ENCODE assay signal across 13 mouse cellular contexts in the genomic region with DNA sequence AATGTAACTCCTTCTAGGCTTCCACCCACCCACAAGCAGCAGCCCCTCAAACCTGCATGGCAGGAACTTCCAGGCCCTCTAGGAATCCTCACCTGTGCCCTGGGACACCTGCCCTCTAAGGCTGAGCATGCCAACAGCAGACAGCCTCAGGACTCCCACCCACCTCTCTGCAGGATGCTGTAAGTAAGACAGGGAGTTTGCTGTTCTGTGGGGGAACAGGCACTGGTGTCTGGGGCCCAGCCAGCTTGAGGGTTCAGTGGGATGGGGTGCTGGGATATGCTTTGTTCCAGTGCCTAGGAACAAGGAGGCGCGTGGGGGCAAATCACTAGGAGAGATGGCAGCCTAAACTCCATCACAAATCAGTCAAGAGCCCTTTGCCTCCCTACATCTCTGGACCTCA. TPM values are rescaled to one million over a fixed set of nuclear protein-coding genes. Genes with fewer than 3 reads are reported as not detected.
DNase-seq lines count a peak whose midpoint lies in the region; ATAC-seq and TF ChIP-seq lines count a peak whose summit lies in the region.
"Had no signal": no experiment of that assay in that cellular context is flagged by ENCODE, and none has a peak within 500 bp of the region (broad histone marks: within the 10 kb centered on the region; RNA-seq: fewer than 3 reads in every experiment).

No protein-coding gene starts in this region.

- H3K36me3 ChIP-seq in hindbrain, embryonic 10.5 days: peaks cover 31% of the 10 kb centered on the region
- H3K36me3 ChIP-seq in hindbrain, embryonic 16.5 days (ENCODE audit: control insufficient read depth, insufficient read depth, low read length): no peaks in the 10 kb centered on the region
- peaks cover 2% of the 10 kb centered on the region; the same call in 1 of the 2 replicates for H3K36me3 ChIP-seq in midbrain, embryonic 11.5 days (ENCODE audit: control insufficient read depth, insufficient read depth, low read length)
- no peaks in the 10 kb centered on the region for H3K36me3 ChIP-seq in midbrain, postnatal 0 days (ENCODE audit: insufficient read depth, low read length)
- peaks cover 12% of the 10 kb centered on the region for H3K36me3 ChIP-seq in forebrain, embryonic 12.5 days (replicated peaks)
- peaks cover 9% of the 10 kb centered on the region for H3K36me3 ChIP-seq in stomach, embryonic 15.5 days

- H3K27ac ChIP-seq in hindbrain, embryonic 10.5 days: peak overlapping the region; percentile 78
- H3K27ac ChIP-seq in hindbrain, embryonic 16.5 days (ENCODE audit: low read depth, low read length): no peak overlapping the region
- peak overlapping the region; percentile 77 for H3K27ac ChIP-seq in midbrain, embryonic 11.5 days (ENCODE audit: low read depth, low read length)
- H3K27ac ChIP-seq in midbrain, postnatal 0 days (ENCODE audit: low read depth, low read length): no peak overlapping the region
- H3K27ac ChIP-seq in forebrain, embryonic 12.5 days: peak overlapping the region; percentile 75
- H3K27ac ChIP-seq in stomach, embryonic 15.5 days: 0 out of 2 replicates have a peak overlapping the region, but pooled peaks have one; percentile 6
- H3K27ac ChIP-seq: heart, embryonic 15.5 days; hindbrain, embryonic 12.5 days had no signal

- no peak overlapping the region for H3K9ac ChIP-seq in hindbrain, embryonic 16.5 days (ENCODE audit: low read depth, low read length)
- H3K9ac ChIP-seq in midbrain, embryonic 11.5 days (ENCODE audit: low read length): peak overlapping the region; percentile 40; the same call in 1 of the 2 replicates
- H3K9ac ChIP-seq in midbrain, postnatal 0 days (replicated peaks; ENCODE audit: low read length, poor library complexity, severe bottlenecking): no peak overlapping the region
- H3K9ac ChIP-seq in forebrain, embryonic 12.5 days: no peak overlapping the region
- no peak overlapping the region for H3K9ac ChIP-seq in stomach, embryonic 15.5 days
- H3K9ac ChIP-seq: heart, embryonic 15.5 days had no signal

- H3K27me3 ChIP-seq in hindbrain, embryonic 10.5 days (ENCODE audit: insufficient read depth, poor library complexity, severe bottlenecking): peaks cover 19% of the 10 kb centered on the region
- H3K27me3 ChIP-seq in hindbrain, embryonic 16.5 days (replicated peaks; ENCODE audit: control insufficient read depth, insufficient read depth, low read length): peaks cover 51% of the 10 kb centered on the region
- no peaks in the 10 kb centered on the region for H3K27me3 ChIP-seq in midbrain, embryonic 11.5 days (ENCODE audit: control insufficient read depth, insufficient read depth, low read length)
- peaks cover 3% of the 10 kb centered on the region; the same call in 1 of the 2 replicates for H3K27me3 ChIP-seq in midbrain, postnatal 0 days (ENCODE audit: insufficient read depth, low read length)
- H3K27me3 ChIP-seq in forebrain, embryonic 12.5 days: peaks cover 98% of the 10 kb centered on the region
- no peaks in the 10 kb centered on the region for H3K27me3 ChIP-seq in stomach, embryonic 15.5 days (replicated peaks)
- H3K27me3 ChIP-seq: heart, embryonic 15.5 days had no signal

- no peak for DNase-seq in hindbrain, embryonic 10.5 days (ENCODE audit: low spot score)
- peak; percentile 83 for DNase-seq in midbrain, embryonic 11.5 days (ENCODE audit: low spot score, missing footprints)
- DNase-seq in midbrain, postnatal 0 days (ENCODE audit: low spot score): no peak
- no peak for DNase-seq in embryo, embryonic 10 days (ENCODE audit: low spot score)
- DNase-seq: B cell, adult 2 months; cerebellum, postnatal 14 days; thymus, adult 18-20 months had no signal

- no peaks in the 10 kb centered on the region for H3K9me3 ChIP-seq in hindbrain, embryonic 10.5 days
- no peaks in the 10 kb centered on the region for H3K9me3 ChIP-seq in hindbrain, embryonic 16.5 days (ENCODE audit: control insufficient read depth, low read length)
- no peaks in the 10 kb centered on the region for H3K9me3 ChIP-seq in midbrain, embryonic 11.5 days (ENCODE audit: control insufficient read depth, low read length)
- H3K9me3 ChIP-seq in midbrain, postnatal 0 days (ENCODE audit: low read length): no peaks in the 10 kb centered on the region
- H3K9me3 ChIP-seq in forebrain, embryonic 12.5 days: no peaks in the 10 kb centered on the region
- H3K9me3 ChIP-seq in stomach, embryonic 15.5 days: no peaks in the 10 kb centered on the region
- H3K9me3 ChIP-seq: heart, embryonic 15.5 days; hindbrain, embryonic 12.5 days had no signal

- peaks cover 85% of the 10 kb centered on the region for H3K4me1 ChIP-seq in hindbrain, embryonic 10.5 days (replicated peaks)
- H3K4me1 ChIP-seq in hindbrain, embryonic 16.5 days (ENCODE audit: control insufficient read depth, insufficient read depth, low read depth, low read length): peaks cover 25% of the 10 kb centered on the region
- peaks cover 62% of the 10 kb centered on the region for H3K4me1 ChIP-seq in midbrain, embryonic 11.5 days (ENCODE audit: control insufficient read depth, insufficient read depth, low read length)
- 0 out of 2 replicates have a peak, but pooled peaks cover 7% of the 10 kb centered on the region for H3K4me1 ChIP-seq in midbrain, postnatal 0 days (ENCODE audit: insufficient read depth, low read length)
- H3K4me1 ChIP-seq in forebrain, embryonic 12.5 days: peaks cover 80% of the 10 kb centered on the region
- peaks cover 57% of the 10 kb centered on the region for H3K4me1 ChIP-seq in stomach, embryonic 15.5 days

- no peak for TF ChIP-seq CTCF in midbrain, postnatal 0 days (IDR thresholded peaks at IDR 0.05)

- no peak overlapping the region for H3K4me3 ChIP-seq in hindbrain, embryonic 10.5 days
- no peak overlapping the region for H3K4me3 ChIP-seq in hindbrain, embryonic 16.5 days (ENCODE audit: low read length)
- 0 out of 2 replicates have a peak overlapping the region, but pooled peaks have one; percentile 5 for H3K4me3 ChIP-seq in midbrain, embryonic 11.5 days (ENCODE audit: low read depth, low read length)
- H3K4me3 ChIP-seq in midbrain, postnatal 0 days (ENCODE audit: low read depth, low read length): no peak overlapping the region
- no peak overlapping the region for H3K4me3 ChIP-seq in forebrain, embryonic 12.5 days (replicated peaks)
- no peak overlapping the region for H3K4me3 ChIP-seq in stomach, embryonic 15.5 days (replicated peaks)
- H3K4me3 ChIP-seq: heart, embryonic 15.5 days; hindbrain, embryonic 12.5 days had no signal

- 84% methylated on average over 2 of the region's 2 CpGs for WGBS in hindbrain, embryonic 10.5 days
- 74% methylated on average over 2 of the region's 2 CpGs for WGBS in hindbrain, embryonic 16.5 days
- WGBS in midbrain, embryonic 11.5 days: 69% methylated on average over 2 of the region's 2 CpGs
- 73% methylated on average over 2 of the region's 2 CpGs for WGBS in midbrain, postnatal 0 days
- 86% methylated on average over 2 of the region's 2 CpGs for WGBS in forebrain, embryonic 12.5 days
- 90% methylated on average over 2 of the region's 2 CpGs for WGBS in stomach, embryonic 15.5 days

- no peak overlapping the region for H3K4me2 ChIP-seq in hindbrain, embryonic 16.5 days (ENCODE audit: low read length)
- H3K4me2 ChIP-seq in midbrain, embryonic 11.5 days: peak overlapping the region; percentile 27
- H3K4me2 ChIP-seq in midbrain, postnatal 0 days (ENCODE audit: low read depth, low read length, poor library complexity, severe bottlenecking): no peak overlapping the region
- H3K4me2 ChIP-seq in forebrain, embryonic 12.5 days: peak overlapping the region; percentile 19; the same call in 1 of the 2 replicates
- no peak overlapping the region for H3K4me2 ChIP-seq in stomach, embryonic 15.5 days
- H3K4me2 ChIP-seq: heart, embryonic 15.5 days had no signal

- no peak for ATAC-seq in hindbrain, embryonic 16.5 days
- no peak for ATAC-seq in midbrain, embryonic 11.5 days (ENCODE audit: low FRiP score)
- no peak for ATAC-seq in midbrain, postnatal 0 days (ENCODE audit: low FRiP score)
- ATAC-seq in forebrain, embryonic 12.5 days (ENCODE audit: low FRiP score): no peak
- ATAC-seq in stomach, embryonic 15.5 days (ENCODE audit: insufficient read depth, low FRiP score, low read depth): no peak
- ATAC-seq in monocyte, adult 5-6 weeks (replicated peaks; ENCODE audit: insufficient number of reproducible peaks, low FRiP score, low TSS enrichment, poor library complexity, severe bottlenecking): no peak

RNA-seq across cellular contexts. Expression of a gene that starts 16.4 kb away (rescaled TPM):
- 25.1 and 29.4 TPM in 2 replicates for polyA plus RNA-seq in hindbrain, embryonic 10.5 days (2016; fragmentation: Nextera tagmentation; extraction: Ambion mirVana)
- polyA plus RNA-seq in hindbrain, embryonic 16.5 days (2015; fragmentation: Nextera tagmentation; extraction: Ambion mirVana): 27.4 and 31.8 TPM in 2 replicates
- 24.6 and 27.5 TPM in 2 replicates for polyA plus RNA-seq in midbrain, embryonic 11.5 days (2014; fragmentation: Nextera tagmentation; extraction: Ambion mirVana)
- 129 and 200 TPM in 2 replicates for total RNA-seq in midbrain, postnatal 0 days (2014; rRNA removed)
- polyA plus RNA-seq in midbrain, postnatal 0 days (2015; fragmentation: Nextera tagmentation; extraction: Ambion mirVana): 50.8 and 55.4 TPM in 2 replicates
- polyA plus RNA-seq in forebrain, embryonic 12.5 days (2016; fragmentation: Nextera tagmentation; extraction: Ambion mirVana): 22.6 and 24.3 TPM in 2 replicates
- polyA plus RNA-seq in stomach, embryonic 15.5 days (2015; fragmentation: Nextera tagmentation; extraction: Ambion mirVana): 25.0 and 30.9 TPM in 2 replicates
- 3.1 to 10.1 TPM (median 9.1 TPM) in 3 replicates for total RNA-seq in monocyte, adult 5-6 weeks (2017)

Comparison
In these comparisons a context has a peak if more than half of its experiments do, and no peak if none do; other contexts are left out.
1. H3K27ac ChIP-seq: peak in hindbrain, embryonic 10.5 days (single experiment), midbrain, embryonic 11.5 days (single experiment), forebrain, embryonic 12.5 days (single experiment) and stomach, embryonic 15.5 days (single experiment); none in hindbrain, embryonic 16.5 days (single experiment) and midbrain, postnatal 0 days (single experiment).
2. H3K4me2 ChIP-seq: peak in midbrain, embryonic 11.5 days (single experiment) and forebrain, embryonic 12.5 days (single experiment); none in hindbrain, embryonic 16.5 days (single experiment), midbrain, postnatal 0 days (single experiment) and stomach, embryonic 15.5 days (single experiment).